Mouse (Mus musculus) T-cell, adult 66 days (primary cell): ENCODE measurements around the gene Zfp969. TPM values are rescaled to one million over a fixed set of nuclear protein-coding genes. Genes with fewer than 3 reads are reported as not detected.

ENCODE experiments used
- total RNA-seq, 2 experiments: library from RNA; stranded (reverse); gene quantifications; 3 replicates in 1 of 2; 4 replicates in 1 of 2; pipeline ENCODE4 v1.2.4; 2023

Gene Zfp969
- total RNA-seq, result not detected

GRCm38 (mm10) chr2:175703546-175703945, at the start of gene Zfp969:
TSS of gene Zfp969 (minus strand) at chr2:175703646.

GRCm38 (mm10) chr2:175741237-175741636, 37.8 kb upstream of the Zfp969 start, which contains the start of gene Gm2007:
TSS of gene Gm2007 (plus strand) at chr2:175741537.

GRCm38 (mm10) chr2:175643678-175644077, 59.8 kb downstream of the Zfp969 start, which contains the start of gene Gm11007:
TSS of gene Gm11007 (plus strand) at chr2:175643978.

Other genes starting within 250 kb of the Zfp969 start
- gene Zfp965, start 233.7 kb downstream of the Zfp969 start, total RNA-seq, result 1 to 10 TPM; 4.4 to 7.3 TPM
- not detected for gene Gm11007, start 59.7 kb downstream of the Zfp969 start, total RNA-seq
- not detected for gene Gm2007, start 37.9 kb upstream of the Zfp969 start, total RNA-seq
- gene Gm14288, start 97.4 kb upstream of the Zfp969 start, total RNA-seq, result 1 to 10 TPM in 1 of 2 experiments, not detected in 1; 5.3 TPM
- gene Gm6710, start 165.6 kb upstream of the Zfp969 start, total RNA-seq, result 1 to 10 TPM; 4.3 to 7.4 TPM
- gene Zfp966, start 227.5 kb upstream of the Zfp969 start, total RNA-seq, result 1 to 10 TPM; 6.6 to 7.4 TPM